Mouse (Mus musculus): ENCODE data around the gene Tbc1d10c. TPM values are rescaled to one million over a fixed set of nuclear protein-coding genes. Genes with fewer than 3 reads are reported as not detected.
A peak's percentile ranks its signal among the peaks of the same experiment; 100 is the strongest.

The Tbc1d10c gene
- polyA plus RNA-seq, 1 experiment from 2014 or later: 0.43 TPM

GRCm38 (mm10) chr19:4153232-4153654 lies 37.8 kb downstream of the Tbc1d10c start, which contains the start of gene Ptprcap:
TSS of gene Ptprcap (plus strand) at chr19:4153604.
- DNase-seq (ENCODE audit: low spot score) (no peak), ATAC-seq (replicated peaks; ENCODE audit: low FRiP score) (no peak)
- Histone ChIP-seq H3K27ac (ENCODE audit: low read depth, low read length) (no peak within 1 kb of the TSS), H3K4me1 (replicated peaks; ENCODE audit: control insufficient read depth, insufficient read depth, low read length) (peaks cover 8% of the 10 kb centered on the region), H3K4me2 (ENCODE audit: low read depth, low read length, severe bottlenecking) (no peak within 1 kb of the TSS), H3K4me3 (ENCODE audit: low read depth, low read length) (no peak within 1 kb of the TSS), H3K27me3 (ENCODE audit: control insufficient read depth, insufficient read depth, low read length) (no peaks in the 10 kb centered on the region), H3K9ac (ENCODE audit: low read length) (no peak within 1 kb of the TSS), H3K36me3 (ENCODE audit: control insufficient read depth, insufficient read depth, low read length) (peaks cover under 1% of the 10 kb centered on the region; the same call in 1 of the 2 replicates), H3K9me3 (ENCODE audit: control insufficient read depth, low read length) (no peaks in the 10 kb centered on the region)
- WGBS: 81% methylated on average over 11 of the region's 11 CpGs

- H3K36me3 ChIP-seq (ENCODE audit: control insufficient read depth, insufficient read depth, low read length): no peaks in the 10 kb centered on the region
Observed at GRCm38 (mm10) chr19:4152445-4153231, 38.4 kb downstream of the Tbc1d10c start.

GRCm38 (mm10) chr19:4151898-4152297 lies 39.2 kb downstream of the Tbc1d10c start:
- no peak for ATAC-seq (replicated peaks; ENCODE audit: low FRiP score)
- 89% methylated on average over 5 of the region's 5 CpGs for WGBS
- Histone ChIP-seq H3K9me3 (ENCODE audit: control insufficient read depth, low read length) (no peaks in the 10 kb centered on the region), H3K9ac (ENCODE audit: low read length) (no peak overlapping the region), H3K27me3 (ENCODE audit: control insufficient read depth, insufficient read depth, low read length) (no peaks in the 10 kb centered on the region), H3K4me2 (ENCODE audit: low read depth, low read length, severe bottlenecking) (no peak overlapping the region), H3K4me3 (ENCODE audit: low read depth, low read length) (no peak overlapping the region), H3K36me3 (ENCODE audit: control insufficient read depth, insufficient read depth, low read length) (no peaks in the 10 kb centered on the region), H3K4me1 (replicated peaks; ENCODE audit: control insufficient read depth, insufficient read depth, low read length) (peaks cover 11% of the 10 kb centered on the region), H3K27ac (ENCODE audit: low read depth, low read length) (no peak overlapping the region)
- no peak for DNase-seq (ENCODE audit: low spot score)

More at GRCm38 (mm10) chr19:4152445-4153231, 38.4 kb downstream of the Tbc1d10c start:
- DNase-seq (ENCODE audit: low spot score): no peak
- Histone ChIP-seq H3K9ac (ENCODE audit: low read length) (no peak overlapping the region), H3K9me3 (ENCODE audit: control insufficient read depth, low read length) (no peaks in the 10 kb centered on the region), H3K27ac (ENCODE audit: low read depth, low read length) (no peak overlapping the region), H3K4me1 (replicated peaks; ENCODE audit: control insufficient read depth, insufficient read depth, low read length) (peaks cover 10% of the 10 kb centered on the region), H3K4me3 (ENCODE audit: low read depth, low read length) (no peak overlapping the region), H3K4me2 (ENCODE audit: low read depth, low read length, severe bottlenecking) (no peak overlapping the region), H3K27me3 (ENCODE audit: control insufficient read depth, insufficient read depth, low read length) (no peaks in the 10 kb centered on the region)
- no peak for ATAC-seq (replicated peaks; ENCODE audit: low FRiP score)
- 93% methylated on average over 8 of the region's 8 CpGs for WGBS

- Histone ChIP-seq H3K27ac (ENCODE audit: low read depth, low read length) (no peak overlapping the region), H3K27me3 (ENCODE audit: control insufficient read depth, insufficient read depth, low read length) (no peaks in the 10 kb centered on the region), H3K9ac (ENCODE audit: low read length) (no peak overlapping the region), H3K4me3 (ENCODE audit: low read depth, low read length) (no peak overlapping the region), H3K4me2 (ENCODE audit: low read depth, low read length, severe bottlenecking) (no peak overlapping the region), H3K9me3 (ENCODE audit: control insufficient read depth, low read length) (no peaks in the 10 kb centered on the region), H3K36me3 (ENCODE audit: control insufficient read depth, insufficient read depth, low read length) (no peaks in the 10 kb centered on the region), H3K4me1 (replicated peaks; ENCODE audit: control insufficient read depth, insufficient read depth, low read length) (peaks cover 11% of the 10 kb centered on the region)
- ATAC-seq (replicated peaks; ENCODE audit: low FRiP score) (no peak), DNase-seq (ENCODE audit: low spot score) (no peak)
- 69% methylated on average over 5 of the region's 5 CpGs for WGBS
Observed at GRCm38 (mm10) chr19:4151488-4151860, 39.6 kb downstream of the Tbc1d10c start.

GRCm38 (mm10) chr19:4150567-4151487 lies 40.3 kb downstream of the Tbc1d10c start:
- no peaks in the 10 kb centered on the region; the same call in 1 of the 2 replicates for H3K9me3 ChIP-seq (ENCODE audit: control insufficient read depth, low read length)

GRCm38 (mm10) chr19:4149764-4150461 lies 41.2 kb downstream of the Tbc1d10c start:
- WGBS: 95% methylated on average over 17 of the region's 17 CpGs
- no peaks in the 10 kb centered on the region for H3K27me3 ChIP-seq (ENCODE audit: control insufficient read depth, insufficient read depth, low read length)
- no peak for ATAC-seq (replicated peaks; ENCODE audit: low FRiP score)
- peaks cover 7% of the 10 kb centered on the region for H3K4me1 ChIP-seq (replicated peaks; ENCODE audit: control insufficient read depth, insufficient read depth, low read length)
- H3K4me2 ChIP-seq (ENCODE audit: low read depth, low read length, severe bottlenecking): no peak overlapping the region
- H3K36me3 ChIP-seq (ENCODE audit: control insufficient read depth, insufficient read depth, low read length): no peaks in the 10 kb centered on the region
- H3K9ac ChIP-seq (ENCODE audit: low read length): no peak overlapping the region
- H3K9me3 ChIP-seq (ENCODE audit: control insufficient read depth, low read length): no peaks in the 10 kb centered on the region; the same call in 1 of the 2 replicates
- no peak overlapping the region for H3K27ac ChIP-seq (ENCODE audit: low read depth, low read length)
- no peak for DNase-seq (ENCODE audit: low spot score)
- H3K4me3 ChIP-seq (ENCODE audit: low read depth, low read length): no peak overlapping the region

More at GRCm38 (mm10) chr19:4150567-4151487, 40.3 kb downstream of the Tbc1d10c start:
- Histone ChIP-seq H3K9ac (ENCODE audit: low read length) (no peak overlapping the region), H3K27me3 (ENCODE audit: control insufficient read depth, insufficient read depth, low read length) (no peaks in the 10 kb centered on the region), H3K4me3 (ENCODE audit: low read depth, low read length) (no peak overlapping the region), H3K27ac (ENCODE audit: low read depth, low read length) (no peak overlapping the region), H3K4me2 (ENCODE audit: low read depth, low read length, severe bottlenecking) (no peak overlapping the region), H3K36me3 (ENCODE audit: control insufficient read depth, insufficient read depth, low read length) (no peaks in the 10 kb centered on the region), H3K4me1 (replicated peaks; ENCODE audit: control insufficient read depth, insufficient read depth, low read length) (peaks cover 11% of the 10 kb centered on the region)
- DNase-seq (ENCODE audit: low spot score): no peak
- ATAC-seq (replicated peaks; ENCODE audit: low FRiP score): no peak
- WGBS: 91% methylated on average over 22 of the region's 22 CpGs

- no peak overlapping the region for H3K27ac ChIP-seq (ENCODE audit: low read depth, low read length)
- WGBS: 87% methylated on average over 11 of the region's 11 CpGs
Observed at GRCm38 (mm10) chr19:4149283-4149682, 41.8 kb downstream of the Tbc1d10c start.

GRCm38 (mm10) chr19:4148819-4149218 lies 42.3 kb downstream of the Tbc1d10c start:
- Histone ChIP-seq H3K27ac (ENCODE audit: low read depth, low read length) (no peak overlapping the region), H3K9me3 (ENCODE audit: control insufficient read depth, low read length) (no peaks in the 10 kb centered on the region; the same call in 1 of the 2 replicates), H3K4me1 (replicated peaks; ENCODE audit: control insufficient read depth, insufficient read depth, low read length) (peaks cover 7% of the 10 kb centered on the region), H3K4me2 (ENCODE audit: low read depth, low read length, severe bottlenecking) (peak overlapping the region; percentile 83), H3K27me3 (ENCODE audit: control insufficient read depth, insufficient read depth, low read length) (no peaks in the 10 kb centered on the region), H3K4me3 (ENCODE audit: low read depth, low read length) (peak overlapping the region; percentile 89), H3K36me3 (ENCODE audit: control insufficient read depth, insufficient read depth, low read length) (no peaks in the 10 kb centered on the region), H3K9ac (ENCODE audit: low read length) (peak overlapping the region; percentile 86)
- DNase-seq (ENCODE audit: low spot score): no peak
- WGBS: 6% methylated on average over 8 of the region's 8 CpGs
- peak; percentile 11; the same call in 1 of the 2 replicates for ATAC-seq (replicated peaks; ENCODE audit: low FRiP score)

More at GRCm38 (mm10) chr19:4149283-4149682, 41.8 kb downstream of the Tbc1d10c start:
- H3K9me3 ChIP-seq (ENCODE audit: control insufficient read depth, low read length): no peaks in the 10 kb centered on the region; the same call in 1 of the 2 replicates
- peak overlapping the region; percentile 89 for H3K4me3 ChIP-seq (ENCODE audit: low read depth, low read length)
- no peaks in the 10 kb centered on the region for H3K27me3 ChIP-seq (ENCODE audit: control insufficient read depth, insufficient read depth, low read length)
- H3K9ac ChIP-seq (ENCODE audit: low read length): peak overlapping the region; percentile 86
- no peak for ATAC-seq (replicated peaks; ENCODE audit: low FRiP score)
- DNase-seq (ENCODE audit: low spot score): no peak
- H3K4me2 ChIP-seq (ENCODE audit: low read depth, low read length, severe bottlenecking): peak overlapping the region; percentile 83
- no peaks in the 10 kb centered on the region for H3K36me3 ChIP-seq (ENCODE audit: control insufficient read depth, insufficient read depth, low read length)
- H3K4me1 ChIP-seq (replicated peaks; ENCODE audit: control insufficient read depth, insufficient read depth, low read length): peaks cover 7% of the 10 kb centered on the region
